Mouse (Mus musculus) retina, postnatal 1 day (tissue): ENCODE results near the gene Cabcoco1.

Source experiments
- DNase-seq: peaks from one replicate; pipeline ENCODE4 v3.0.0-alpha.2; 2012

Gene Cabcoco1

GRCm38 (mm10) chr10:68506242-68506641 is 35.5 kb downstream of the Cabcoco1 start:
- DNase-seq = no peak

GRCm38 (mm10) chr10:68504586-68505152 is 37.0 kb downstream of the Cabcoco1 start:
- no peak for DNase-seq

GRCm38 (mm10) chr10:68501067-68501466 is 40.6 kb downstream of the Cabcoco1 start:
- DNase-seq = no peak

- DNase-seq = no peak
These were observed 46.5 kb downstream of the Cabcoco1 start for GRCm38 (mm10) chr10:68495246-68495645.

- DNase-seq = no peak
These were observed 50.1 kb downstream of the Cabcoco1 start for GRCm38 (mm10) chr10:68491557-68491956.

- DNase-seq = no peak
These were observed 50.9 kb downstream of the Cabcoco1 start for GRCm38 (mm10) chr10:68490781-68491180.

- no peak for DNase-seq
These were observed 68.9 kb downstream of the Cabcoco1 start for GRCm38 (mm10) chr10:68472799-68473198.

- no peak for DNase-seq
These were observed 75.9 kb downstream of the Cabcoco1 start for GRCm38 (mm10) chr10:68465737-68466327.

- DNase-seq = peak; percentile 73
These were observed 76.8 kb downstream of the Cabcoco1 start for GRCm38 (mm10) chr10:68464943-68465342.

GRCm38 (mm10) chr10:68459784-68460183 is 81.9 kb downstream of the Cabcoco1 start:
- DNase-seq = no peak

- DNase-seq = no peak
These were observed 84.7 kb downstream of the Cabcoco1 start for GRCm38 (mm10) chr10:68457019-68457418.

GRCm38 (mm10) chr10:68454541-68454940 is 87.2 kb downstream of the Cabcoco1 start:
- no peak for DNase-seq

GRCm38 (mm10) chr10:68446797-68447125 is 94.9 kb downstream of the Cabcoco1 start:
- DNase-seq = no peak

GRCm38 (mm10) chr10:68445876-68446796 is 95.6 kb downstream of the Cabcoco1 start:
- DNase-seq = no peak

- DNase-seq = no peak
These were observed 96.4 kb downstream of the Cabcoco1 start for GRCm38 (mm10) chr10:68445244-68445811.

GRCm38 (mm10) chr10:68444361-68445114 is 97.2 kb downstream of the Cabcoco1 start:
- DNase-seq = no peak

- DNase-seq = no peak
These were observed 98.6 kb downstream of the Cabcoco1 start for GRCm38 (mm10) chr10:68443132-68443531.

GRCm38 (mm10) chr10:68442713-68443112 is 99.0 kb downstream of the Cabcoco1 start:
- no peak for DNase-seq

- DNase-seq = no peak
These were observed 99.6 kb downstream of the Cabcoco1 start for GRCm38 (mm10) chr10:68441931-68442662.

GRCm38 (mm10) chr10:68440515-68440914 is 101.2 kb downstream of the Cabcoco1 start:
- DNase-seq = no peak

- no peak for DNase-seq
These were observed 105.9 kb downstream of the Cabcoco1 start for GRCm38 (mm10) chr10:68435754-68436153.

GRCm38 (mm10) chr10:68435001-68435560 is 106.6 kb downstream of the Cabcoco1 start:
- DNase-seq = peak; percentile 32
